Mouse (Mus musculus) heart, embryonic 14.5 days (tissue): ENCODE results near the gene Map4k3. TPM values are rescaled to one million over a fixed set of nuclear protein-coding genes. Genes with fewer than 3 reads are reported as not detected.

Source experiments
- ATAC-seq: fragments of 200-750 bp; cut with Nextera tagmentation; 2 replicates; pipeline ENCODE4 v1.8.0; 2017; ENCODE audit warnings: low read depth, moderate TSS enrichment; ENCODE audit not compliant: insufficient number of reproducible peaks, insufficient read depth, low FRiP score
- H3K27ac ChIP-seq, 2 experiments: fragments of 200-500 bp in 1 of 2; fragments of 300-500 bp in 1 of 2; sonication (generic) in 1 of 2; replicated peaks in 1 of 2; 2 replicates each; pipeline ENCODE4 v1.5.1; 2012 to 2014; ENCODE audit warnings: low read depth in 2 of 2, low read length in 2 of 2, control low read depth in 1 of 2, mild to moderate bottlenecking in 1 of 2, mixed read lengths in 1 of 2; ENCODE audit not compliant: control insufficient read depth in 1 of 2, insufficient read depth in 1 of 2
- H3K27me3 ChIP-seq: fragments of 300-500 bp; sonication (generic); 2 replicates; pipeline ENCODE4 v1.6.1; 2014; ENCODE audit warnings: mild to moderate bottlenecking, low read length, control low read depth; ENCODE audit not compliant: control insufficient read depth, insufficient read depth
- H3K36me3 ChIP-seq: fragments of 300-500 bp; sonication (generic); 2 replicates; pipeline ENCODE4 v1.6.1; 2014; ENCODE audit warnings: mild to moderate bottlenecking, control low read depth, low read length, mixed read lengths; ENCODE audit not compliant: control insufficient read depth, insufficient read depth
- H3K4me1 ChIP-seq, 2 experiments: fragments of 200-500 bp in 1 of 2; fragments of 300-500 bp in 1 of 2; sonication (generic) in 1 of 2; 2 replicates each; pipeline ENCODE4 v1.6.1; 2012 to 2014; ENCODE audit warnings: low read length in 2 of 2, control low read depth in 1 of 2, mixed read lengths in 1 of 2; ENCODE audit not compliant: control insufficient read depth in 2 of 2, insufficient read depth in 2 of 2
- H3K4me2 ChIP-seq: fragments of 300-500 bp; sonication (generic); 2 replicates; pipeline ENCODE4 v1.6.1; 2014; ENCODE audit warnings: mild to moderate bottlenecking, low read length
- H3K4me3 ChIP-seq, 2 experiments: fragments of 200-500 bp in 1 of 2; fragments of 300-500 bp in 1 of 2; sonication (generic) in 1 of 2; 2 replicates each; pipeline ENCODE4 v1.5.1; 2012 to 2014; ENCODE audit warnings: low read length in 2 of 2, mild to moderate bottlenecking in 2 of 2, control low read depth in 1 of 2, low read depth in 1 of 2, moderate library complexity in 1 of 2; ENCODE audit not compliant: control insufficient read depth in 1 of 2, insufficient read depth in 1 of 2
- H3K9ac ChIP-seq: fragments of 300-500 bp; sonication (generic); 2 replicates; pipeline ENCODE4 v1.6.1; 2014; ENCODE audit warnings: mild to moderate bottlenecking, low read length
- H3K9me3 ChIP-seq: fragments of 300-500 bp; sonication (generic); 2 replicates; pipeline ENCODE4 v1.6.1; 2016; ENCODE audit warnings: low read length, control low read depth; ENCODE audit not compliant: control insufficient read depth
- WGBS: fragments of 180-500 bp; shearing (Covaris S2); extraction: QIAGEN DNeasy Blood & Tissue Kit; methylation state at CpG from one replicate; pipeline ENCODE4 v1.1.7; 2014; 5-methylcytosine and 5-hydroxymethylcytosine counted together
- polyA plus RNA-seq: library from polyadenylated mRNA; unstranded; fragments of >200 nt; fragmentation: Nextera tagmentation; extraction: Ambion mirVana; gene quantifications from 2 replicates; pipeline ENCODE4 v1.2.1, GENCODE M21; 2014

The Map4k3 gene
- polyA plus RNA-seq, 1 experiment from 2014 or later = 29.1 TPM

DNA sequence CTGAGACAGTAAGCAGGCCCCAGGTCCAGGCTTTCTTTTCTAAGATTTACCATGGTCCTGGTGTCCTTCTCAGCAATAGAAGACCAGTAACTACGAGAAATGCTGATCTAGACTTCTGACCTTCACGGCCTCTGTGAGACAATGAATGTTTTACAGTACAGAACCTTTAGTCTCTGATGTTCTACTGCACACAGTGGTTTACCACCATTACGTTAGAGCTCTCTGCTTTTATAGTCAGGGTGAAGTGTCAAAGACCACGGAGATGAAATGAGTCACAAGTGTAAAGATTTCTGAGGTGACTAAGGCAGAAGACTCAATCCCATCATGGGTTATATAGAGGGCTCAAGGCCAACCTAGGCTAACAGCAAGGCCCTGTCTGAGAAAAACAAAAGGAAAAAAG, 95.9 kb downstream of the Map4k3 start:
- no peak overlapping the region for H3K4me2 ChIP-seq
- H3K36me3 ChIP-seq = peaks cover 66% of the 10 kb centered on the region
- no peak overlapping the region for H3K4me3 ChIP-seq
- no peak overlapping the region for H3K27ac ChIP-seq
- H3K9ac ChIP-seq = no peak overlapping the region
- H3K9me3 ChIP-seq = no peaks in the 10 kb centered on the region
- 96% methylated on average over 4 of the region's 4 CpGs for WGBS
- ATAC-seq = no peak
- no peaks in the 10 kb centered on the region for H3K4me1 ChIP-seq
- H3K27me3 ChIP-seq = no peaks in the 10 kb centered on the region

DNA sequence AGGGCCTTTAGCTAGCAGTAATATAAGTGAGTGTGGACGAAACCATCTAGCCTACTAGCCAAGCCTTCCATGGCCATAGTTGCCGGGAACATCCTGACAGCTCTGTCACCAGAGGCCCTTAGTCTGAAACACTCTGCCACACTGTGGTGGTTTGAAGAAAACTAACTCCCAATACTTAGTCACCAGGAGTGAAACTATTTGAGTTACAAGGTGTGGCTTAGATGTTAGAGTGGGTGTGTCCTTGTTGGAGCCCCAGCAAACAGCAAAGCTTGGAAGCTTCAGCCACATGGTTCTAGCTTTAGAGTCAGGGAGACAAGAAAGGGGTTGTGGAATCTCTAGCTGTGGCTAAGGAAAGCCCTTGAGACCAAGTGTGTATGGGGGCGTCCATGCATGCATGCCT, 97.3 kb downstream of the Map4k3 start:
- Histone ChIP-seq H3K27me3 (no peaks in the 10 kb centered on the region), H3K9me3 (no peaks in the 10 kb centered on the region), H3K4me2 (no peak overlapping the region), H3K4me1 (no peaks in the 10 kb centered on the region), H3K36me3 (peaks cover 72% of the 10 kb centered on the region), H3K4me3 (no peak overlapping the region), H3K9ac (no peak overlapping the region), H3K27ac (no peak overlapping the region)
- WGBS = 92% methylated on average over 3 of the region's 3 CpGs
- ATAC-seq = no peak

GRCm38 (mm10) chr17:80624979-80625378, 103.3 kb downstream of the Map4k3 start:
- Histone ChIP-seq H3K27ac (no peak overlapping the region), H3K9ac (no peak overlapping the region), H3K36me3 (peaks cover 36% of the 10 kb centered on the region), H3K9me3 (no peaks in the 10 kb centered on the region), H3K4me3 (no peak overlapping the region), H3K4me1 (peaks cover 0 to 3% of the 10 kb centered on the region in 2 experiments; a peak in 1 of 4 replicates), H3K27me3 (no peaks in the 10 kb centered on the region), H3K4me2 (no peak overlapping the region)
- no peak for ATAC-seq

GRCm38 (mm10) chr17:80621691-80622090, 106.6 kb downstream of the Map4k3 start:
- 68% methylated on average over 4 of the region's 4 CpGs for WGBS
- H3K9me3 ChIP-seq = no peaks in the 10 kb centered on the region
- ATAC-seq = no peak

GRCm38 (mm10) chr17:80620786-80621423, 107.4 kb downstream of the Map4k3 start:
- no peak overlapping the region for H3K27ac ChIP-seq

More at GRCm38 (mm10) chr17:80621691-80622090, 106.6 kb downstream of the Map4k3 start:
- Histone ChIP-seq H3K27me3 (no peaks in the 10 kb centered on the region), H3K36me3 (peaks cover 42% of the 10 kb centered on the region), H3K27ac (no peak overlapping the region), H3K9ac (no peak overlapping the region), H3K4me3 (no peak overlapping the region), H3K4me1 (peaks cover 2 to 8% of the 10 kb centered on the region in 2 experiments; a peak in 1 of 4 replicates), H3K4me2 (no peak overlapping the region)

DNA sequence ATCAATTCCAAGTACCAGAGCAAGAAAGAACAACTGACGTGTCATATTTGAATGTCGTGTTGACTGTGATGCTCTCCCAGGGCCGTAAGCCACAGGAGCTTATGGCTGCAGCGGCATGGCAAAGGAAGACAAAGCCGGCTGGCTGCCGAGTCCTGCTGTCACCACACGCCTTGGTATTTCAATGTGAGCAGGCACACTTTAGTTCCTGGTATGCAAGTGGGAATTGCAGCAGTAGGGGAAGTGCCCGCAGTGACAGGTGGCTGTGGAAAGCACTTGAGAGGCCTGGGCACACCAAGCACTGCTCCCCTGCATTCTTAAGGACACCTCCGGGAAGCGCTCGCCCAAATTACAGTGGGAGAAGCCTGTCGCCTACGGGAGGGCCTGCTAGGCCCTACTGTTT, 108.7 kb downstream of the Map4k3 start:
- Histone ChIP-seq H3K4me1 (peaks cover 2 to 8% of the 10 kb centered on the region in 2 experiments; a peak in 1 of 4 replicates), H3K4me2 (no peak overlapping the region), H3K36me3 (peaks cover 49% of the 10 kb centered on the region), H3K27me3 (no peaks in the 10 kb centered on the region), H3K9me3 (no peaks in the 10 kb centered on the region), H3K9ac (no peak overlapping the region), H3K27ac (no peak overlapping the region), H3K4me3 (no peak overlapping the region)
- 52% methylated on average over 13 of the region's 13 CpGs for WGBS
- 0 out of 2 replicates have a peak, but pooled peaks have one; percentile 42 for ATAC-seq

More at GRCm38 (mm10) chr17:80620786-80621423, 107.4 kb downstream of the Map4k3 start:
- Histone ChIP-seq H3K9ac (no peak overlapping the region), H3K36me3 (peaks cover 43% of the 10 kb centered on the region), H3K4me3 (no peak overlapping the region), H3K9me3 (no peaks in the 10 kb centered on the region), H3K4me1 (peaks cover 2 to 8% of the 10 kb centered on the region in 2 experiments; a peak in 1 of 4 replicates), H3K4me2 (no peak overlapping the region), H3K27me3 (no peaks in the 10 kb centered on the region)
- ATAC-seq = no peak; the same call in 1 of the 2 replicates
- WGBS = 61% methylated on average over 5 of the region's 5 CpGs

DNA sequence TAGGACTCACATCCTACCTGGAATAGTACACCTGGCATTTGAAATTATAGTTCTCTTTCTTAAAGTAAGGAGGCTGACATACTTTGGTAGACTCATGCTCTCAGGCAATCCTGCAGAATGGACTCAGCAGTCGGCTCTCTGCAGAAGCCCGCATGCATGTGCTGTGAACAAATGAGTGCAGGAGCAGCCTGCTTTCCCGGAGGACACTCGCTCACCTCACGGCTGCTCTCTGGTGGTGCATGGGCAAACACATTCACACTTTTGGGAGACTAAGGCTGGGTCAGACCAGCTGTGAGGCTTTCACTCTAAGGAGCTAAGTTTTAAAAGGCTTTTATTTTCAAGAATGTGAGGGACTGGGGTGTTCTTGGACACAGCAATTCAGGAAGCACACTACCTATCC, 109.4 kb downstream of the Map4k3 start:
- no peak overlapping the region for H3K9ac ChIP-seq
- H3K36me3 ChIP-seq = peaks cover 54% of the 10 kb centered on the region
- peaks cover 2 to 8% of the 10 kb centered on the region in 2 experiments; a peak in 1 of 4 replicates for H3K4me1 ChIP-seq
- WGBS = 79% methylated on average over 5 of the region's 5 CpGs
- no peak overlapping the region for H3K4me3 ChIP-seq
- no peak overlapping the region for H3K27ac ChIP-seq
- ATAC-seq = no peak
- H3K4me2 ChIP-seq = no peak overlapping the region
- no peaks in the 10 kb centered on the region for H3K27me3 ChIP-seq
- H3K9me3 ChIP-seq = no peaks in the 10 kb centered on the region

- 89% methylated on average over 6 of the region's 6 CpGs for WGBS
- ATAC-seq = no peak
- no peak overlapping the region for H3K27ac ChIP-seq
- H3K9me3 ChIP-seq = peaks cover 4% of the 10 kb centered on the region; the same call in 1 of the 2 replicates
- no peaks in the 10 kb centered on the region for H3K4me1 ChIP-seq
- no peak overlapping the region for H3K4me3 ChIP-seq
- H3K27me3 ChIP-seq = no peaks in the 10 kb centered on the region
- no peak overlapping the region for H3K9ac ChIP-seq
- H3K36me3 ChIP-seq = peaks cover 93% of the 10 kb centered on the region
- H3K4me2 ChIP-seq = no peak overlapping the region
These were observed 124.5 kb downstream of the Map4k3 start for GRCm38 (mm10) chr17:80603806-80604205.
